Mouse (Mus musculus) megakaryocyte, embryonic 14.5 days (primary cell): Measurements from ENCODE around the gene Plekhh1.
A peak's percentile ranks its signal among the peaks of the same experiment; 100 is the strongest.

Source experiments
- FLI1 ChIP-seq: IDR thresholded peaks from 2 replicates; pipeline ENCODE4 v1.6.1; 2012; ENCODE audit warnings: low read length, inconsistent platforms, mixed read lengths
- GATA1 ChIP-seq: IDR thresholded peaks from 3 replicates; pipeline ENCODE4 v1.6.1; 2012; ENCODE audit warnings: mixed read lengths, low read length, inconsistent platforms, borderline replicate concordance

DNA sequence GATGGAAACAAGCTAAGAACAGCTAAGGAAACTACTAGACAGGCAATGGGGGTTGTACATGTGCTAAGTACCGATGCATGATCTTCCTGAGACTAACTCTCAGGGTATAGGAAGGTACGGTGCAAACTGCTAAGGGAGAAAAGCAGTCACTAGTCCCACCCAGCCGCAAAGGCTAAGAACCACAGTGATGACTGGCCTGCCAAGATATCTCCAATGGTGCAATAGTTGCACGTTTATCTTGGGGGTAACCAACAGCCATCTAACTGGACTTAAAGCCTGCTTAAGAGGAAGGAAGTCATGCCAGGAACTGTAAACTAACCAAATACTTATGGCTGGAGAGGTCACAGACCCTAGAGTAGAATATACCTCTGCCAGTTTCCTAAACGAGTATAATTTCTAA lies 26.6 kb upstream of the Plekhh1 start:
- TF ChIP-seq GATA1 (peak; percentile 32; the same call in 1 of the 3 replicates), FLI1 (no peak)
